Mouse (Mus musculus) stomach, embryonic 15.5 days (tissue): ENCODE measurements at regions not wholly inside any gene's neighbourhood (a gene's known extent, or its start where the extent isn't known, plus 50 kb on each side); places are given as distances from the start of the nearest gene placed in this dataset.
A peak's percentile ranks its signal among the peaks of the same experiment; 100 is the strongest.

Experiments used
- ATAC-seq: fragments of 200-750 bp; cut with Nextera tagmentation; 2 replicates; pipeline ENCODE4 v1.8.0; 2017; ENCODE audit warnings: low read depth, moderate number of reproducible peaks, moderate TSS enrichment; ENCODE audit not compliant: insufficient read depth, low FRiP score
- H3K27ac ChIP-seq: fragments of 300-500 bp; sonication (generic); 2 replicates; pipeline ENCODE4 v1.5.1; 2015; ENCODE audit warnings: mild to moderate bottlenecking, inconsistent platforms
- H3K27me3 ChIP-seq: fragments of 300-500 bp; sonication (generic); replicated peaks from 2 replicates; pipeline ENCODE4 v1.6.1; 2015; ENCODE audit warnings: inconsistent platforms
- H3K36me3 ChIP-seq: fragments of 300-500 bp; sonication (generic); 2 replicates; pipeline ENCODE4 v1.6.1; 2015; ENCODE audit warnings: inconsistent platforms
- H3K4me1 ChIP-seq: fragments of 300-500 bp; sonication (generic); 2 replicates; pipeline ENCODE4 v1.6.1; 2015; ENCODE audit warnings: inconsistent platforms
- H3K4me2 ChIP-seq: fragments of 300-500 bp; sonication (generic); 2 replicates; pipeline ENCODE4 v1.6.1; 2015; ENCODE audit warnings: mild to moderate bottlenecking, inconsistent platforms
- H3K4me3 ChIP-seq: fragments of 300-500 bp; sonication (generic); replicated peaks from 2 replicates; pipeline ENCODE4 v1.5.1; 2015; ENCODE audit warnings: inconsistent platforms
- H3K9ac ChIP-seq: fragments of 300-500 bp; sonication (generic); 2 replicates; pipeline ENCODE4 v1.6.1; 2015; ENCODE audit warnings: inconsistent platforms
- H3K9me3 ChIP-seq: fragments of 300-500 bp; sonication (generic); 2 replicates; pipeline ENCODE4 v1.6.1; 2016; ENCODE audit warnings: inconsistent platforms
- WGBS: fragments of 180-500 bp; shearing (Covaris S2); methylation state at CpG from one replicate; pipeline ENCODE4 v1.1.7; 2015; 5-methylcytosine and 5-hydroxymethylcytosine counted together

DNA sequence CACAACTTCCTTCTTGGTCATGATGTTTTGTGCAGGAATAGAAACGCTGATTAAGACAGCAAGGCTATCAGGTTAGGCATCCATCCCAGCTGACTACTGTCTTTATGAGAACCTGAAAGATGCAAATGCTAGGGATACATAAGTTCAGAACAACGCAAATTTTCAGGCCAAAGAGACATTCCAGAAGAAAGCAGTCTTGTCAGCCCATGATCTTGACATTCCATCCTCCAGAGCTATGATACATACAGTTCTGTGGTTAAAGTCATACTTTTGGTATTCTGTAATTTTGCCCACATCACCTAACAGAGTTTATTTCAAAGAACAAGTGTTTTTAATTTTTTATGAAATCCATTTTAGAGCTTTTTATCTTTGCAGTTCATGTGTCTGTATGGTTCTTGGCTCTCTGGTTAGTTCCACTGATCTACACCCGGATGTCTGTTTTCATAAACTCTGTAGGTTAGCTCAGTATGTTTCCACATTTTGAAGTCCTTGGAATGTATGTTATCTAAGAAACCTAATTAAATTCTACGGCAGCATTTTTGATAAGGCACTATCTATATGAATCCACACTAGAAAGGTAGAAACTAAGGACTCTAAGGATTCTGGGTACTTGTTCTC lies 88.5 kb upstream of the Kcna4 start:
- Histone ChIP-seq H3K27ac (no peak overlapping the region), H3K4me3 (no peak overlapping the region), H3K9ac (no peak overlapping the region), H3K36me3 (no peaks in the 10 kb centered on the region), H3K9me3 (no peaks in the 10 kb centered on the region), H3K4me1 (no peaks in the 10 kb centered on the region), H3K4me2 (no peak overlapping the region), H3K27me3 (no peaks in the 10 kb centered on the region)
- no peak for ATAC-seq
- WGBS, result 85% methylated on average over 4 of the region's 4 CpGs

DNA sequence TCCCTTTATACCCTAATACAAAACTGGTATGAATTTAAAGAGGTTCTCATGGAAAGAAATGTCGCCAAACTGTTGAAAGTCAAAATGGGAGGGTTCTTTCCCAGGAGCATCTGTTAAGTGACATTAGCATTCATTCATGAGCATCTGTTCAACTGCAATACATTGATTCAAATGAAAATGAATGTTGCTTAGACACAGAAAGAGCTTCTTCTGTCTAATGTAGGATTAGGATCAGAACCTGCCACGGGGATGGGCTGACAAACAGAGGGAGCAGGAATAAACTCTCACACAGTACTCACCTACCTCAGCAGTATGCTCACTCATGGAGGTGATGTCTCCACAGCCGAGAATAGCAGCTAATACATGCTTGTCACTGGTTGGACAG lies 88.0 kb upstream of the Kcna4 start:
- Histone ChIP-seq H3K27ac (no peak overlapping the region), H3K4me1 (no peaks in the 10 kb centered on the region), H3K9ac (no peak overlapping the region), H3K4me3 (no peak overlapping the region), H3K36me3 (no peaks in the 10 kb centered on the region), H3K9me3 (no peaks in the 10 kb centered on the region), H3K27me3 (no peaks in the 10 kb centered on the region), H3K4me2 (no peak overlapping the region)
- 70% methylated on average over 3 of the region's 3 CpGs for whole genome bisulfite sequencing
- no peak for ATAC-seq

DNA sequence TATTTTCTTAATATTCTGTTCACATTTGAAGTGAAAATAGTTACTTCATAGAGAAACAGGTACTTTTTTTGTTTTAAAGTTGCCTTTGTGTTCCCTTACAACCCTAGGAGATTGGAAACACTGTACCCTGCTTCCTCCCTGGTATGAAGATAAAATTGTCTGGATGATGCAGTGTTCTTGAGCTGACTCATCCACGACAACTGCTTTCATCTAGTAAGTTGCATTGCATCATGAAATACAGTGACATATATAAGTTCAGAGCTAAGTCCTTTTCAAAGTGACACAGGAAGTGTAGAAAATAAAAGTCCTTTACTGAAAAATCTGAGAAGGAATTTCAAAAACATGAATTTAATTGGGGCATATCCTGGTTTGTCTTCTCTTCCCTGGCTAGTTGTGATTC lies 68.9 kb upstream of the Kcna4 start:
- H3K36me3 ChIP-seq, result no peaks in the 10 kb centered on the region
- WGBS, result 49% methylated on average over 1 of the region's 1 CpGs
- H3K4me3 ChIP-seq, result no peak overlapping the region
- no peak for ATAC-seq
- no peaks in the 10 kb centered on the region for H3K4me1 ChIP-seq
- H3K9ac ChIP-seq, result no peak overlapping the region
- no peaks in the 10 kb centered on the region for H3K9me3 ChIP-seq
- no peaks in the 10 kb centered on the region for H3K27me3 ChIP-seq
- H3K27ac ChIP-seq, result no peak overlapping the region
- no peak overlapping the region for H3K4me2 ChIP-seq

DNA sequence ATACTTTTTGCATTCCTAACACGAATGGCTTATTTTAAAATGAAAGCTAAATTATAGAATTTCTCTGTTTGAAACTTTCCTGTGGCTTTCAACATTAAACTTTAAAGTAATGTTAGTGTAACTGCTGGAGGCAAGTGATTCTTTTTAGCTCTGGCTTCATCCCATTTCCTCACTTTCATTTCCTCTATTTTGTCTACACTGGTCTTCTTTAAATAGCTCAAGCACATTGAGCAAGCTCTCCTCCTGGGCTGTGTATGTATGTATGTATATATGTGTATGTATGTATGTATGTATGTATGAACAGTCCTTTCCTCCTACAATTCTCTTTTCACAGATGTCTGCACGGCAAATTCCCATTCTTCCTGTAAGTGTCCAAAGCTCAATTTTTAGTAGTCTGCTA lies 65.8 kb upstream of the Kcna4 start:
- no peak overlapping the region for H3K4me2 ChIP-seq
- H3K27me3 ChIP-seq, result no peaks in the 10 kb centered on the region
- WGBS, result 61% methylated on average over 2 of the region's 2 CpGs
- no peaks in the 10 kb centered on the region for H3K9me3 ChIP-seq
- ATAC-seq, result no peak
- no peak overlapping the region for H3K9ac ChIP-seq
- H3K36me3 ChIP-seq, result no peaks in the 10 kb centered on the region
- H3K27ac ChIP-seq, result no peak overlapping the region
- H3K4me1 ChIP-seq, result no peaks in the 10 kb centered on the region
- no peak overlapping the region for H3K4me3 ChIP-seq

DNA sequence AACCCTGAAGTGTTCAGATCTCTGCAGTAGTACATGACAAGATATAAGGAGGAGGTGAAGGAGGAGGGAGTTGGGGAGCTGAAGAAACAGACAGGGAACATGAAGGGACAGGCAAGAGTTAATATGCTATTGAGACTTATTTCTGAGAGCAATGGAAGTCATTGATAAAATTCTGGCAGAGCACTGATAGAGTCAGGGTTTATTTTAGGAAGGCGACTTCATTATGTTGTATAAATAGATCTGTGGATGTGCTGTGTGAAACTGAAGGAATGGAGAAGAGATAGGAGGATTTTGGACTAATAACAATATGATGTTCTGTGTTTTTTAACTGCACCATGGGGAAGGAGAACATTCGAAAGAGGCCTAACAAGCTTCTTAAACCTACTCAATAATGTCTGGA lies 63.0 kb upstream of the Kcna4 start:
- Histone ChIP-seq H3K4me2 (no peak overlapping the region), H3K9ac (no peak overlapping the region), H3K36me3 (no peaks in the 10 kb centered on the region), H3K4me3 (no peak overlapping the region), H3K9me3 (no peaks in the 10 kb centered on the region), H3K27ac (no peak overlapping the region), H3K27me3 (no peaks in the 10 kb centered on the region), H3K4me1 (no peaks in the 10 kb centered on the region)
- 68% methylated on average over 2 of the region's 2 CpGs for WGBS
- ATAC-seq, result no peak

DNA sequence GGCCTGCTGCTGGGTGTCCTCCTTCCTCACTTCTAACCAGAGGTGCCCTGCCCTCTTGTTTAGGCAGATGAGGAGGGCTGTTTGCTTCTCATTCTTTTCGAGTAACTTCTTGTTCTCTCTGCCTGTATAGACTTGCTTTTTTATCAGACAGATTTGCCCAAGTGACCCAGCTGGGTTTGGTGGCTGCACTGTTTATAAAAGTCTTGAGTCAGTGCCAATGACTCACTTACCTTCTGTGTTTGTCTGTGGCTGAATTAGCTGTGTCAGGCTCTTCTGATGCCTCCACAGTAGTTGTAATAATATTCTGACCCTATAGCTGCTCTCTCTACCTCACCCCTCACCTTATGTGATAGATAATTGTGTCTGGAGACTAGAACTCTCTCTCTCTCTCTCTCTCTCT lies 62.2 kb upstream of the Kcna4 start:
- 50% methylated on average over 1 of the region's 1 CpGs for WGBS
- Histone ChIP-seq H3K4me3 (no peak overlapping the region), H3K27ac (no peak overlapping the region), H3K9ac (no peak overlapping the region), H3K4me1 (no peaks in the 10 kb centered on the region), H3K9me3 (no peaks in the 10 kb centered on the region), H3K36me3 (no peaks in the 10 kb centered on the region), H3K27me3 (no peaks in the 10 kb centered on the region), H3K4me2 (no peak overlapping the region)
- peak; percentile 27; the same call in 1 of the 2 replicates for ATAC-seq

DNA sequence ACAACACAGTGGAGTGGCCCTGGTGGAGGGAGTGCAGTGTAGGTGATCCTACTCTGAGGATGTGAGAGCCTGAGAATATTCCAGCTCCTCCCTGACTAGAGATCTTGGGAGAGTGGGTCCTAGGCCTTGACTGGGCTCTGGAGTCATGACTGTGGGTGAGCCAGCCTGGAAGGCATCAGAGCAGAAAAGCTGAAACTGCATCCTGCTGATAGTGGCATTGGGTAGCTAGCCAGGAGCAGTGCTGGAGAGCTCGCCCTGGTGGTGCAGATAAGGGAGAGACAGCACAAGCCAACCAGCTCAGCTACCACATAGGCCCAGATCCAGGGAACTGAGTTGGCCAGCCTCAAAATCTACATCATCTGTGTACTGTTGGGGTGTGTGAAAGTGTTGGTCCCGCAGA lies 58.8 kb upstream of the Kcna4 start:
- H3K27ac ChIP-seq, result no peak overlapping the region
- H3K27me3 ChIP-seq, result no peaks in the 10 kb centered on the region
- H3K9ac ChIP-seq, result no peak overlapping the region
- no peak for ATAC-seq
- H3K4me2 ChIP-seq, result no peak overlapping the region
- no peak overlapping the region for H3K4me3 ChIP-seq
- H3K9me3 ChIP-seq, result no peaks in the 10 kb centered on the region
- WGBS, result 89% methylated on average over 2 of the region's 2 CpGs
- no peaks in the 10 kb centered on the region for H3K36me3 ChIP-seq
- H3K4me1 ChIP-seq, result no peaks in the 10 kb centered on the region

DNA sequence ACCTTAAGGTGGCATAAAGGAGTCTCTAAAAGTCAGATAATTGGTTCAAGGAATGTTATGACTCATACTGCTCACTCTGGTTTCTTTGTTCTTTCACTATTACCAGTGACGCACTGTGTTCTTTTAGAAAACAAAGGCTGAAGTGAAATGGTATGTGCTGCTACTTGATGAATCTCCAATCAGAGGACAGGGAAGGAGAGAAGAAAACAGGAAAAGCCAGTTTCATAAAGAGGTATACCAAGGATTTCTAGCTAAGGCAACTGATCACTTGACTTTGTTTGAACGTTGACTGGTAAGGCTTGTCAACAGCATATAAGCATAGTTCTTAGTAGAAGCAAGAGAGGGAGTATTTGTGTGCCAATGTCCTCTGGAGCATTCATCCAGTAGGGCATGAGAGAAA lies 57.6 kb upstream of the Kcna4 start:
- no peaks in the 10 kb centered on the region for H3K36me3 ChIP-seq
- WGBS, result 57% methylated on average over 2 of the region's 2 CpGs
- no peak for ATAC-seq
- no peak overlapping the region for H3K4me2 ChIP-seq
- no peak overlapping the region for H3K27ac ChIP-seq
- H3K9me3 ChIP-seq, result no peaks in the 10 kb centered on the region
- H3K4me1 ChIP-seq, result no peaks in the 10 kb centered on the region
- H3K9ac ChIP-seq, result no peak overlapping the region
- H3K27me3 ChIP-seq, result no peaks in the 10 kb centered on the region
- no peak overlapping the region for H3K4me3 ChIP-seq
